Mouse (Mus musculus) spleen, postnatal 36 days (tissue): ENCODE data around the gene St6gal2.

Experiments
- DNase-seq, 2 experiments: peaks; one replicate each; pipeline ENCODE4 v3.0.0; 2022; ENCODE audit warnings: low spot score in 2 of 2, mixed read lengths in 1 of 2

St6gal2 gene

GRCm38 (mm10) chr17:55445250-55446184, at the start of gene St6gal2:
TSS of gene St6gal2 (plus strand) at chr17:55445382.
- DNase-seq: no peak

- DNase-seq: no peak
These were observed 39.1 kb upstream of the St6gal2 start for GRCm38 (mm10) chr17:55406043-55406442.

GRCm38 (mm10) chr17:55416519-55416918, 28.7 kb upstream of the St6gal2 start:
- no peak for DNase-seq

GRCm38 (mm10) chr17:55446185-55446527, 974 bp downstream of the St6gal2 start:
- DNase-seq: no peak

GRCm38 (mm10) chr17:55446698-55447097, 1.5 kb downstream of the St6gal2 start:
- DNase-seq: no peak

GRCm38 (mm10) chr17:55450943-55451342, 5.8 kb downstream of the St6gal2 start:
- DNase-seq: no peak

- no peak for DNase-seq
These were observed 9.3 kb downstream of the St6gal2 start for GRCm38 (mm10) chr17:55454487-55454886.

- DNase-seq: no peak
These were observed 15.0 kb downstream of the St6gal2 start for GRCm38 (mm10) chr17:55460187-55460586.

GRCm38 (mm10) chr17:55467579-55467978, 22.4 kb downstream of the St6gal2 start:
- DNase-seq: no peak

- DNase-seq: no peak
These were observed 23.8 kb downstream of the St6gal2 start for GRCm38 (mm10) chr17:55468963-55469362.

- DNase-seq: no peak
These were observed 30.8 kb downstream of the St6gal2 start for GRCm38 (mm10) chr17:55475974-55476373.

- DNase-seq: no peak
These were observed 32.2 kb downstream of the St6gal2 start for GRCm38 (mm10) chr17:55477361-55477760.

- DNase-seq: no peak
These were observed 34.2 kb downstream of the St6gal2 start for GRCm38 (mm10) chr17:55479367-55479766.

- no peak for DNase-seq
These were observed 39.1 kb downstream of the St6gal2 start for GRCm38 (mm10) chr17:55484108-55484870.

- no peak for DNase-seq
These were observed 86.7 kb downstream of the St6gal2 start for GRCm38 (mm10) chr17:55531872-55532271.

- DNase-seq: no peak
These were observed 103.3 kb downstream of the St6gal2 start for GRCm38 (mm10) chr17:55548476-55548875.

- no peak for DNase-seq
These were observed 116.6 kb downstream of the St6gal2 start for GRCm38 (mm10) chr17:55561774-55562173.
